Mouse (Mus musculus): ENCODE results near the gene Naa80. TPM values are rescaled to one million over a fixed set of nuclear protein-coding genes. Genes with fewer than 3 reads are reported as not detected.

Naa80 gene
- polyA plus RNA-seq, 1 experiment from 2014 or later: 14.7 TPM

GRCm38 (mm10) chr9:107577871-107578270, 816 bp upstream of the Naa80 start:
- peaks cover 38% of the 10 kb centered on the region for H3K4me1 ChIP-seq
- H3K36me3 ChIP-seq: peaks cover 26% of the 10 kb centered on the region
- WGBS: 91% methylated on average over 10 of the region's 10 CpGs
- no peak overlapping the region for H3K27ac ChIP-seq (replicated peaks)
- no peak for ATAC-seq (ENCODE audit: low FRiP score, low read depth)
- H3K9ac ChIP-seq (replicated peaks): no peak overlapping the region
- H3K4me3 ChIP-seq: no peak overlapping the region
- no peaks in the 10 kb centered on the region for H3K27me3 ChIP-seq
- H3K4me2 ChIP-seq (replicated peaks): no peak overlapping the region
- H3K9me3 ChIP-seq: no peaks in the 10 kb centered on the region

- Histone ChIP-seq H3K9me3 (no peaks in the 10 kb centered on the region), H3K27ac (replicated peaks) (no peak overlapping the region), H3K4me3 (no peak overlapping the region), H3K9ac (replicated peaks) (no peak overlapping the region; the same call in 1 of the 2 replicates), H3K4me2 (replicated peaks) (no peak overlapping the region), H3K36me3 (peaks cover 24% of the 10 kb centered on the region), H3K27me3 (no peaks in the 10 kb centered on the region), H3K4me1 (peaks cover 38% of the 10 kb centered on the region)
- no peak for ATAC-seq (ENCODE audit: low FRiP score, low read depth)
- WGBS: 94% methylated on average over 14 of the region's 14 CpGs
These were observed 575 bp downstream of the Naa80 start for GRCm38 (mm10) chr9:107579023-107579900.

GRCm38 (mm10) chr9:107580501-107581317, 2.0 kb downstream of the Naa80 start, which contains the start of gene Hyal3:
Hyal3 (plus strand) TSS chr9:107580818.
- ATAC-seq (ENCODE audit: low FRiP score, low read depth): peak; percentile 53
- Histone ChIP-seq H3K9ac (replicated peaks) (peak within 1 kb of the TSS; percentile 78), H3K4me2 (replicated peaks) (peak within 1 kb of the TSS; percentile 97), H3K36me3 (peaks cover 16% of the 10 kb centered on the region; the same call in 1 of the 2 replicates), H3K4me1 (peaks cover 38% of the 10 kb centered on the region), H3K27me3 (no peaks in the 10 kb centered on the region), H3K9me3 (no peaks in the 10 kb centered on the region), H3K27ac (replicated peaks) (peak within 1 kb of the TSS; percentile 72), H3K4me3 (peak within 1 kb of the TSS; percentile 64)
- 1% methylated on average over 32 of the region's 32 CpGs for WGBS

DNA sequence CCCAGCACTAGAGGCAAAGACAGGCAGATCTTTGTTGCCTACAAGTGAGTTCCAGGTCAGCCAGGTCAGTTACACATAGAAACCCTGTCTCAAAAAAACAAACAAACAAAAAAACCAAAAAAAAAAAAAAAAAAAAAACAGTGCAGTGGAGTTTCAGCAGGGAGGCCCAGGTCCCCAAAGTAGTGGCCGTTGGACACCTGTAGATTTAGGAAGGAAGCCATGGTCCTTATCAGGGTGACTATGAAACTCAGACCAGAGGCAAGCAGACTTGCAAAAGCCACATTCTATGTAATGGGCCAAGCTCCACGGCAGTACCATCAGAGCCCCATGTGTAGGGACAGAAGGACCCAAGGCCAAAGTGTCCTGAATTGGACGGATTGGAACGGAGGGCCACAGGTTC, 2.9 kb downstream of the Naa80 start:
- no peak overlapping the region; the same call in none of the 2 replicates for H3K9ac ChIP-seq (replicated peaks)
- 78% methylated on average over 4 of the region's 4 CpGs for WGBS
- no peak for ATAC-seq (ENCODE audit: low FRiP score, low read depth)

DNA sequence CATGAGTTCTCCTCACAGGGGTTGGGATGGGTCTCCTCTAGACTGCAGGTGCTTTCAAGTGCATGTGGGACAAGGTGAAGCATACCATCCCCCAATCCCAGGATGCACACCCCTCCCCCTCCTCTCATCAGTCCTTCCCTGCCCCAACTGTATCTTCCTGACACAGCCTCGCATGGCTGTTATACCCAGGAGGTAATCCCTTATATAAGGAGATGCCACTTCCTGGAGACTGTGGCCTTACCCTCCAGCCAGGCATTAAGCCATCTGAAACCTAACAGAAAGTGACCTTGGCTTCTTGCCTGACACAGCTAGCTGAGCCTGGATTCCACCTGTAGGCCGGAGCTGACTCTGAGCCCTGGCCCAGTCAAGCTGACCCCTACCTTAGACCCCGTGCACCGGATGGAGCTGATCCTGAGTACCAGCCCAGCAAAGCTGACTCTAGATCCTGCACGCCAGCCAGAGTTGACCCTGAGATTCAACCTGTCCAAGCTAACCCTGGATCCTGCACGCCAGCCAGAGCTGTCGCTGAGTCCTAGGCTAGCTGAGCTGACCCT, 3.9 kb downstream of the Naa80 start:
- 90% methylated on average over 7 of the region's 7 CpGs for WGBS
- Histone ChIP-seq H3K36me3 (peaks cover 16% of the 10 kb centered on the region; the same call in 1 of the 2 replicates), H3K9ac (replicated peaks) (no peak overlapping the region), H3K4me1 (peaks cover 32% of the 10 kb centered on the region), H3K27me3 (no peaks in the 10 kb centered on the region), H3K4me2 (replicated peaks) (no peak overlapping the region), H3K27ac (replicated peaks) (no peak overlapping the region), H3K4me3 (no peak overlapping the region), H3K9me3 (no peaks in the 10 kb centered on the region)
- no peak for ATAC-seq (ENCODE audit: low FRiP score, low read depth)

More for the DNA sequence above, 2.9 kb downstream of the Naa80 start:
- peaks cover 16% of the 10 kb centered on the region; the same call in 1 of the 2 replicates for H3K36me3 ChIP-seq
- no peak overlapping the region for H3K27ac ChIP-seq (replicated peaks)
- no peaks in the 10 kb centered on the region for H3K9me3 ChIP-seq
- H3K27me3 ChIP-seq: no peaks in the 10 kb centered on the region
- H3K4me3 ChIP-seq: peak overlapping the region; percentile 64; the same call in 1 of the 2 replicates
- peaks cover 38% of the 10 kb centered on the region for H3K4me1 ChIP-seq
- H3K4me2 ChIP-seq (replicated peaks): peak overlapping the region; percentile 97

DNA sequence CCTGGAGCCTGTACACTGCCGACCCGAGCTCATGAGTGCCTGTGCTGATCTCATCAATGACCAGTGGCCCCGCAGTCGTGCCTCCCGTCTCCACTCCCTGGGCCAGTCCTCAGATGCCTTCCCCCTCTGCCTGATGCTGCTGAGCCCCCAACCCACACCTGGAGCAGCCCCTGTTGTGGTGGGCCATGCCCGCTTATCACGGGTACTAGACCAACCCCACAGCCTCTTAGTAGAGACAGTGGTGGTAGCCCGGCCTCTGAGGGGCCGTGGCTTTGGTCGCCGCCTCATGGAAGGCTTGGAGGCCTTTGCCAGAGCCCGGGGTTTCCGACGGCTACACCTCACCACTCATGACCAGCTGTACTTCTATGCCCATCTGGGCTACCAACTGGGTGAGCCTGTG, 4.5 kb downstream of the Naa80 start:
- H3K9ac ChIP-seq (replicated peaks): no peak overlapping the region; the same call in 1 of the 2 replicates
- no peaks in the 10 kb centered on the region for H3K27me3 ChIP-seq
- 92% methylated on average over 14 of the region's 14 CpGs for WGBS
- H3K4me2 ChIP-seq (replicated peaks): no peak overlapping the region
- H3K36me3 ChIP-seq: peaks cover 16% of the 10 kb centered on the region; the same call in 1 of the 2 replicates
- ATAC-seq (ENCODE audit: low FRiP score, low read depth): no peak
- H3K9me3 ChIP-seq: no peaks in the 10 kb centered on the region
- H3K27ac ChIP-seq (replicated peaks): no peak overlapping the region
- H3K4me1 ChIP-seq: peaks cover 35% of the 10 kb centered on the region
- no peak overlapping the region for H3K4me3 ChIP-seq

GRCm38 (mm10) chr9:107586504-107586903, 7.8 kb downstream of the Naa80 start:
- Histone ChIP-seq H3K4me3 (no peak overlapping the region), H3K27ac (replicated peaks) (no peak overlapping the region), H3K9ac (replicated peaks) (no peak overlapping the region), H3K36me3 (peaks cover 32% of the 10 kb centered on the region), H3K27me3 (no peaks in the 10 kb centered on the region), H3K4me2 (replicated peaks) (no peak overlapping the region), H3K4me1 (peaks cover 24% of the 10 kb centered on the region), H3K9me3 (no peaks in the 10 kb centered on the region)
- ATAC-seq (ENCODE audit: low FRiP score, low read depth): no peak
- 91% methylated on average over 5 of the region's 5 CpGs for WGBS

DNA sequence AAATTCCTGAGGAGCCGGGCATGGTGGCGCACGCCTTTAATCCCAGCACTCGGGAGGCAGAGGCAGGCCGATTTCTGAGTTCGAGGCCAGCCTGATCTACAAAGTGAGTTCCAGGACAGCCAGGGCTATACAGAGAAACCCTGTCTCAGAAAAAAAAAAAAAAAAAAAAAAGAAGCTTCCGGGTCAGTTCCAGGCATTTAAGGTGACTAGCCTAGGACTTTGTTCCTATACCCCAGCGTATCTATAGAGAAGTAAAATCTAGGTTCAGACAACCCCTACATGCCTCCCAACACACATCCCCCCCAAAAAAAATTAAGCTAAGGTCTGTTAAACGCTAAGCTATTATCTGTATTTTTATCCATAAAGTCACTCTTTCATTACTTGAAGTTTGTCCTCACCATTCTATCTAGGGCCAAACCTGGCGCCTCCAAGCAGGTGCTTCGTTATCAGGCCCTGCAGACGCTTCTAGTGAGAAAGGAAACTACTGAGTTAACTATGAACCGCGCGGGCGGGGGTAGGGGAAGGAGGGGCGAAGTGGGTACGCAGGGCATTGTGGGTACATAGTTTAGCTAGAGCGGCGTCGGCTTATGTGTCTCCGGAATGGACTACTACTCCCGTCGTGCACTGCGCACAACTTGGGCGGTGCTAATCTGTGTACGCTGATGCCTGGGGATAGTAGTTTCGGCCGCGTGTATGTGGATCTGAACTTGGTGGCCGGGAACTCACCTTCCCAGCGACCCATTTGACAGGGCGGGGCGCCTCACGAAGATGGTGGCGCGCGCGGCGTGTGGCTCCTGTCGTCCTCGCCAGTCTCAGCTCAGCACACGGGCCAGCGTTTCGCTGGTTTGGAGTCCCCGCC, 8.5 kb downstream of the Naa80 start, which contains the start of gene Ifrd2:
Ifrd2 (plus strand) TSS at position 669 of the 859 bp plus-strand sequence.
- ATAC-seq (ENCODE audit: low FRiP score, low read depth): peak; percentile 97
- H3K36me3 ChIP-seq: peaks cover 39% of the 10 kb centered on the region
- no peaks in the 10 kb centered on the region for H3K27me3 ChIP-seq
- H3K4me3 ChIP-seq: peak within 1 kb of the TSS; percentile 79
- no peaks in the 10 kb centered on the region for H3K9me3 ChIP-seq
- H3K9ac ChIP-seq (replicated peaks): peak within 1 kb of the TSS; percentile 69
- no peak within 1 kb of the TSS for H3K27ac ChIP-seq (replicated peaks)
- H3K4me1 ChIP-seq: peaks cover 18% of the 10 kb centered on the region
- WGBS: 14% methylated on average over 46 of the region's 46 CpGs
- H3K4me2 ChIP-seq (replicated peaks): peak within 1 kb of the TSS; percentile 82

- Histone ChIP-seq H3K27me3 (no peaks in the 10 kb centered on the region), H3K36me3 (peaks cover 38% of the 10 kb centered on the region), H3K9ac (replicated peaks) (peak overlapping the region; percentile 69), H3K4me3 (peak overlapping the region; percentile 79), H3K9me3 (no peaks in the 10 kb centered on the region), H3K27ac (replicated peaks) (no peak overlapping the region), H3K4me1 (peaks cover 18% of the 10 kb centered on the region), H3K4me2 (replicated peaks) (peak overlapping the region; percentile 82)
- ATAC-seq (ENCODE audit: low FRiP score, low read depth): no peak
- 7% methylated on average over 33 of the region's 33 CpGs for WGBS
These were observed 9.3 kb downstream of the Naa80 start for GRCm38 (mm10) chr9:107587833-107588639.

- Histone ChIP-seq H3K4me1 (peaks cover 18% of the 10 kb centered on the region), H3K9me3 (no peaks in the 10 kb centered on the region), H3K36me3 (peaks cover 45% of the 10 kb centered on the region), H3K27me3 (no peaks in the 10 kb centered on the region), H3K4me2 (replicated peaks) (no peak overlapping the region), H3K4me3 (no peak overlapping the region), H3K9ac (replicated peaks) (no peak overlapping the region), H3K27ac (replicated peaks) (no peak overlapping the region)
- WGBS: 93% methylated on average over 25 of the region's 25 CpGs
- no peak for ATAC-seq (ENCODE audit: low FRiP score, low read depth)
These were observed 11.5 kb downstream of the Naa80 start for GRCm38 (mm10) chr9:107590058-107590772.

Data from midbrain, embryonic 12.5 days (tissue).